Comparison of ENCODE assay signal across 12 mouse cellular contexts in the genomic region with DNA sequence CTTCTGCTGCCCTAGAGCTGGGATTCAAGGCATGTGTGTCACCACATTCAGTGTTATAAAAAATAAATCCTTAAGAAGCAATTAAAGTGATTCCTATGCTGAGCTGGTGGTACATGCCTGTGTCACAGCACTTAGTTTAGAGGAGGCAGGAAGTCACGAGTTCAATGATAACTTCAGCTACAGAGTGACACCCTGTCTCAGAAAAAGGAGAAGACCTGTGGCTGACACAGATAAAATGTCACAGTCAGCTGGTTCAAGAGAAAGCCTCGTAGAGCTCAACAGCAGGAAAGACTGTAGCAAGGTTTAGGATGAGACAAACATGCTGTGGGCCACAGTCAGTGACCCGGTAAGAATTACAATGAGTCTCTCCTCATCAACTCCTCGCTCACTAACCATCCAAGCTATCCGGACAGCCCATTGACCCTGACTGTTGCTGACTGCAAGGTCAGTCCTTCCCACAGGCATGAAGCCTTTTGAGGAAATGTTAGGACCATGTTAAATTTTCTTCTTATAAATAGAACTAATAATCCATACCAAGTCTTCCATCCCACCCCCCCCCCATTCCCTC. TPM values are rescaled to one million over a fixed set of nuclear protein-coding genes. Genes with fewer than 3 reads are reported as not detected.
DNase-seq lines count a peak whose midpoint lies in the region; ATAC-seq and TF ChIP-seq lines count a peak whose summit lies in the region.
"Had no signal": no experiment of that assay in that cellular context is flagged by ENCODE, and none has a peak within 500 bp of the region (broad histone marks: within the 10 kb centered on the region; RNA-seq: fewer than 3 reads in every experiment).

No protein-coding gene starts in this region.

- no peak overlapping the region for H3K27ac ChIP-seq in kidney, embryonic 16.5 days (ENCODE audit: low read length)
- H3K27ac ChIP-seq in MEL (ENCODE audit: control insufficient read depth, low read depth, low read length): peak overlapping the region; percentile 97

- TF ChIP-seq CTCF in MEL (IDR thresholded peaks at IDR 0.05 in 2 of 3, conservative IDR thresholded peaks at IDR 0.05 in 1 of 3; ENCODE audit: control insufficient read depth in 1 of 3, insufficient read depth in 1 of 3, low read depth in 2 of 3, low read length in 3 of 3, poor library complexity in 1 of 3, severe bottlenecking in 1 of 3): no peak

- DNase-seq in kidney, postnatal 10 days: no peak
- peak; percentile 94 for DNase-seq in MEL (ENCODE audit: low read depth, low spot score)
- no peak for DNase-seq in ovary, adult 18-20 months (ENCODE audit: low spot score)
- no peak for DNase-seq in cerebellum, adult 11-12 months
- DNase-seq in kidney, adult 9 months: no peak
- DNase-seq: cerebellum, adult 2 months; lung, adult 18-20 months; thymus, adult 18-20 months had no signal

- H3K36me3 ChIP-seq in kidney, embryonic 16.5 days (ENCODE audit: insufficient read depth, low read length): no peaks in the 10 kb centered on the region
- peaks cover 3 to 76% of the 10 kb centered on the region in 2 experiments for H3K36me3 ChIP-seq in MEL (ENCODE audit: control insufficient read depth in 1 of 2, insufficient read depth in 2 of 2, low read length in 2 of 2)

- peak; percentile 79; the same call in 1 of the 2 replicates for ATAC-seq in kidney, embryonic 16.5 days (ENCODE audit: low FRiP score, low TSS enrichment)
- ATAC-seq in common myeloid progenitor, adult 5-6 weeks (replicated peaks; ENCODE audit: low read depth, poor library complexity, severe bottlenecking): peak; percentile 84
- peak; percentile 78 for ATAC-seq in megakaryocyte, adult 5-6 weeks (ENCODE audit: poor library complexity, severe bottlenecking)

- no peak overlapping the region for H3K4me3 ChIP-seq in kidney, embryonic 16.5 days (ENCODE audit: low read length)
- no peak overlapping the region for H3K4me3 ChIP-seq in MEL (ENCODE audit: control insufficient read depth in 1 of 2, insufficient read depth in 1 of 2, low read depth in 2 of 2, low read length in 2 of 2)

- TF ChIP-seq EP300 in MEL (IDR thresholded peaks at IDR 0.05; ENCODE audit: low read depth in 1 of 2, low read length in 2 of 2): peak; percentile 90 to 95

- H3K4me2 ChIP-seq in kidney, embryonic 16.5 days (replicated peaks; ENCODE audit: low read depth, low read length): no peak overlapping the region

- no peak for TF ChIP-seq RAD21 in MEL (IDR thresholded peaks at IDR 0.05; ENCODE audit: low read depth, low read length)

- 0 out of 2 replicates have a peak, but pooled peaks cover 3% of the 10 kb centered on the region for H3K4me1 ChIP-seq in kidney, embryonic 16.5 days (ENCODE audit: insufficient read depth, low read length)
- H3K4me1 ChIP-seq in MEL (ENCODE audit: control insufficient read depth in 1 of 2, insufficient read depth in 2 of 2, low read length in 2 of 2): peaks cover 50 to 57% of the 10 kb centered on the region in 2 experiments

- no peaks in the 10 kb centered on the region for H3K27me3 ChIP-seq in kidney, embryonic 16.5 days (ENCODE audit: insufficient read depth, low read length)
- H3K27me3 ChIP-seq in MEL (ENCODE audit: control insufficient read depth in 1 of 2, insufficient read depth in 2 of 2, low read length in 2 of 2): no peaks in the 10 kb centered on the region
- H3K27me3 ChIP-seq: Patski had no signal

- H3K79me2 ChIP-seq in MEL (ENCODE audit: control insufficient read depth, insufficient read depth, low read length, poor library complexity): no peaks in the 10 kb centered on the region; the same call in 1 of the 2 replicates

- TF ChIP-seq POLR2A in MEL (IDR thresholded peaks at IDR 0.05; ENCODE audit: control insufficient read depth in 1 of 2, insufficient read depth in 1 of 2, low read depth in 1 of 2, low read length in 2 of 2, poor library complexity in 1 of 2): peak; percentile 23 to 59; a peak in 2 of 4 replicates

- 30% methylated on average over 5 of the region's 5 CpGs for WGBS in kidney, embryonic 16.5 days

- no peaks in the 10 kb centered on the region for H3K9me3 ChIP-seq in kidney, embryonic 16.5 days (ENCODE audit: low read length)
- H3K9me3 ChIP-seq in MEL (replicated peaks; ENCODE audit: insufficient read depth, low read length): no peaks in the 10 kb centered on the region

- H3K9ac ChIP-seq in kidney, embryonic 16.5 days (replicated peaks; ENCODE audit: low read length): no peak overlapping the region
- H3K9ac ChIP-seq in MEL (ENCODE audit: control insufficient read depth, low read depth, low read length, poor library complexity, severe bottlenecking): peak overlapping the region; percentile 59

TF ChIP-seq in MEL, 35 proteins besides CTCF, POLR2A, EP300 and RAD21:
- TF ChIP-seq TAL1 (IDR thresholded peaks at IDR 0.05; ENCODE audit: low read length) (peak; percentile 94), MXI1 (IDR thresholded peaks at IDR 0.05; ENCODE audit: low read depth, low read length) (peak; percentile 80), ETS1 (IDR thresholded peaks at IDR 0.05; ENCODE audit: low read depth, low read length) (peak; percentile 100), MYC (IDR thresholded peaks at IDR 0.05; ENCODE audit: low read depth, low read length) (peak; percentile 41; the same call in 1 of the 2 replicates), ZC3H11A (IDR thresholded peaks at IDR 0.05; ENCODE audit: low read depth, low read length) (no peak), ZNF384 (IDR thresholded peaks at IDR 0.05; ENCODE audit: low read depth, low read length) (no peak), GABPA (IDR thresholded peaks at IDR 0.05; ENCODE audit: low read depth, low read length) (no peak), USF1 (IDR thresholded peaks at IDR 0.05; ENCODE audit: low read depth, low read length) (peak; percentile 88), TBP (IDR thresholded peaks at IDR 0.05; ENCODE audit: low read depth, low read length) (peak; percentile 75), NRF1 (IDR thresholded peaks at IDR 0.05; ENCODE audit: insufficient read depth, low read depth, low read length, poor library complexity, severe bottlenecking) (no peak), ZMIZ1 (IDR thresholded peaks at IDR 0.05; ENCODE audit: low read depth, low read length) (no peak), SMC3 (IDR thresholded peaks at IDR 0.05; ENCODE audit: low read depth, low read length) (no peak), TCF12 (IDR thresholded peaks at IDR 0.05; ENCODE audit: low read depth, low read length) (peak; percentile 93), BHLHE40 (IDR thresholded peaks at IDR 0.05; ENCODE audit: borderline replicate concordance, low read depth, low read length) (peak; percentile 96), MYB (IDR thresholded peaks at IDR 0.05; ENCODE audit: low read depth, low read length) (no peak), KAT2A (conservative IDR thresholded peaks at IDR 0.05; ENCODE audit: low read depth, low read length) (no peak), NELFE (IDR thresholded peaks at IDR 0.05; ENCODE audit: low read depth, low read length) (no peak), UBTF (IDR thresholded peaks at IDR 0.05; ENCODE audit: borderline replicate concordance, insufficient read depth, low read depth, low read length) (no peak), CHD1 (IDR thresholded peaks at IDR 0.05; ENCODE audit: low read depth, low read length) (no peak), SIN3A (IDR thresholded peaks at IDR 0.05; ENCODE audit: low read length) (peak; percentile 93), GATA1 (IDR thresholded peaks at IDR 0.05; ENCODE audit: low read depth, low read length) (peak; percentile 96)

RNA-seq across cellular contexts. Expression of a gene that starts 15.2 kb away (rescaled TPM):
- polyA plus RNA-seq in kidney, embryonic 16.5 days (2015; fragmentation: Nextera tagmentation; extraction: Ambion mirVana): 28.6 and 29.2 TPM in 2 replicates
- 22.5 and 25.1 TPM in 2 replicates for total RNA-seq in MEL (2012; rRNA removed)
- polyA plus RNA-seq in MEL (2012; ENCODE audit: insufficient read depth in 1 of 2, insufficient read length in 2 of 2, low read depth in 1 of 2, low replicate concordance in 2 of 2, missing spikeins in 1 of 2): 10 to 100 TPM in 1 of 2 experiments, not detected in 1; 18.5 TPM
- total RNA-seq in common myeloid progenitor, adult 5-6 weeks (2017): 4.0 and 7.6 TPM in 2 replicates
- total RNA-seq in megakaryocyte, adult 5-6 weeks (2015): 6.1 and 13.0 TPM in 2 replicates
- total RNA-seq in megakaryocyte, adult 5-6 weeks (2017): 3.7 and 4.6 TPM in 2 replicates

RNA-seq across cellular contexts. Expression of a gene that starts 15.3 kb away (rescaled TPM):
- polyA plus RNA-seq in kidney, embryonic 16.5 days (2015; fragmentation: Nextera tagmentation; extraction: Ambion mirVana): 136 and 150 TPM in 2 replicates
- 152 and 162 TPM in 2 replicates for total RNA-seq in MEL (2012; rRNA removed)
- 100 to 1,000 TPM in 1 of 2 experiments, not detected in 1; 117 TPM for polyA plus RNA-seq in MEL (2012; ENCODE audit: insufficient read depth in 1 of 2, insufficient read length in 2 of 2, low read depth in 1 of 2, low replicate concordance in 2 of 2, missing spikeins in 1 of 2)
- total RNA-seq in common myeloid progenitor, adult 5-6 weeks (2017): 99.8 and 109 TPM in 2 replicates
- 384 and 411 TPM in 2 replicates for total RNA-seq in megakaryocyte, adult 5-6 weeks (2015)
- 378 and 396 TPM in 2 replicates for total RNA-seq in megakaryocyte, adult 5-6 weeks (2017)

RNA-seq across cellular contexts. Expression of a gene that starts 23.6 kb away (rescaled TPM):
- polyA plus RNA-seq in kidney, embryonic 16.5 days (2015; fragmentation: Nextera tagmentation; extraction: Ambion mirVana): 24.0 and 26.0 TPM in 2 replicates
- total RNA-seq in MEL (2012; rRNA removed): 15.4 and 16.4 TPM in 2 replicates
- 10 to 100 TPM in 1 of 2 experiments, not detected in 1; 23.3 TPM for polyA plus RNA-seq in MEL (2012; ENCODE audit: insufficient read depth in 1 of 2, insufficient read length in 2 of 2, low read depth in 1 of 2, low replicate concordance in 2 of 2, missing spikeins in 1 of 2)
- 37.3 and 44.7 TPM in 2 replicates for total RNA-seq in common myeloid progenitor, adult 5-6 weeks (2017)
- total RNA-seq in megakaryocyte, adult 5-6 weeks (2015): 16.3 and 18.3 TPM in 2 replicates
- 11.4 and 11.6 TPM in 2 replicates for total RNA-seq in megakaryocyte, adult 5-6 weeks (2017)
